Mouse (Mus musculus): ENCODE measurements around the gene Obsl1. TPM values are rescaled to one million over a fixed set of nuclear protein-coding genes. Genes with fewer than 3 reads are reported as not detected.

Obsl1 gene
- total and polyA plus RNA-seq, 2 experiments from 2014 or later, result 22.9 to 43.7 TPM

- H3K27ac ChIP-seq (ENCODE audit: low read depth, low read length), result no peak overlapping the region
- ATAC-seq (peak; percentile 8), DNase-seq (no peak)
- 0 out of 2 replicates have a peak, but pooled peaks cover 5% of the 10 kb centered on the region for H3K4me1 ChIP-seq (ENCODE audit: insufficient read depth)
- H3K36me3 ChIP-seq (ENCODE audit: insufficient read depth), result peaks cover 47% of the 10 kb centered on the region
- H3K9me3 ChIP-seq (ENCODE audit: low read length), result no peaks in the 10 kb centered on the region
- peak overlapping the region; percentile 91 for H3K4me2 ChIP-seq (ENCODE audit: low read depth)
- H3K4me3 ChIP-seq (ENCODE audit: low read depth, low read length), result peak overlapping the region; percentile 44
- peak overlapping the region; percentile 31; the same call in 1 of the 2 replicates for H3K9ac ChIP-seq
- 5% methylated on average over 13 of the region's 13 CpGs for WGBS
- H3K27me3 ChIP-seq (ENCODE audit: insufficient read depth, low read length), result peaks cover 18% of the 10 kb centered on the region
- TF ChIP-seq CTCF (IDR thresholded peaks at IDR 0.05; ENCODE audit: low read depth), result no peak
These were observed 19.2 kb downstream of the Obsl1 start for GRCm38 (mm10) chr1:75487040-75487404.

GRCm38 (mm10) chr1:75486561-75486960, 19.7 kb downstream of the Obsl1 start:
- ATAC-seq (peak; percentile 2; the same call in 1 of the 2 replicates), DNase-seq (no peak)
- Histone ChIP-seq H3K27me3 (ENCODE audit: insufficient read depth, low read length) (peaks cover 18% of the 10 kb centered on the region), H3K27ac (ENCODE audit: low read depth, low read length) (no peak overlapping the region), H3K9me3 (ENCODE audit: low read length) (no peaks in the 10 kb centered on the region), H3K4me1 (ENCODE audit: insufficient read depth) (0 out of 2 replicates have a peak, but pooled peaks cover 5% of the 10 kb centered on the region), H3K4me3 (ENCODE audit: low read depth, low read length) (no peak overlapping the region), H3K4me2 (ENCODE audit: low read depth) (peak overlapping the region; percentile 91), H3K9ac (peak overlapping the region; percentile 31; the same call in 1 of the 2 replicates), H3K36me3 (ENCODE audit: insufficient read depth) (peaks cover 47% of the 10 kb centered on the region)
- 11% methylated on average over 24 of the region's 24 CpGs for WGBS
- 0 out of 2 replicates have a peak, but pooled peaks have one; percentile 9 for TF ChIP-seq CTCF (IDR thresholded peaks at IDR 0.05; ENCODE audit: low read depth)

GRCm38 (mm10) chr1:75480735-75481134, 25.5 kb downstream of the Obsl1 start:
- H3K4me1 ChIP-seq (ENCODE audit: insufficient read depth), result peaks cover 26% of the 10 kb centered on the region
- H3K9ac ChIP-seq, result peak overlapping the region; percentile 90; the same call in 1 of the 2 replicates
- peaks cover 48% of the 10 kb centered on the region for H3K36me3 ChIP-seq (ENCODE audit: insufficient read depth)
- DNase-seq (no peak), ATAC-seq (no peak)
- H3K27ac ChIP-seq (ENCODE audit: low read depth, low read length), result no peak overlapping the region
- TF ChIP-seq CTCF (IDR thresholded peaks at IDR 0.05; ENCODE audit: low read depth), result no peak
- no peaks in the 10 kb centered on the region for H3K9me3 ChIP-seq (ENCODE audit: low read length)
- 91% methylated on average over 7 of the region's 7 CpGs for WGBS
- H3K4me3 ChIP-seq (ENCODE audit: low read depth, low read length), result peak overlapping the region; percentile 85
- H3K4me2 ChIP-seq (ENCODE audit: low read depth), result peak overlapping the region; percentile 82
- no peaks in the 10 kb centered on the region for H3K27me3 ChIP-seq (ENCODE audit: insufficient read depth, low read length)

GRCm38 (mm10) chr1:75480036-75480435, 26.2 kb downstream of the Obsl1 start:
- TF ChIP-seq CTCF (IDR thresholded peaks at IDR 0.05; ENCODE audit: low read depth), result no peak
- ATAC-seq (no peak), DNase-seq (no peak)
- Histone ChIP-seq H3K4me2 (ENCODE audit: low read depth) (peak overlapping the region; percentile 82), H3K36me3 (ENCODE audit: insufficient read depth) (peaks cover 48% of the 10 kb centered on the region), H3K27ac (ENCODE audit: low read depth, low read length) (peak overlapping the region; percentile 83), H3K9ac (peak overlapping the region; percentile 90), H3K4me3 (ENCODE audit: low read depth, low read length) (peak overlapping the region; percentile 85), H3K4me1 (ENCODE audit: insufficient read depth) (peaks cover 26% of the 10 kb centered on the region), H3K27me3 (ENCODE audit: insufficient read depth, low read length) (no peaks in the 10 kb centered on the region), H3K9me3 (ENCODE audit: low read length) (no peaks in the 10 kb centered on the region)
- 14% methylated on average over 13 of the region's 13 CpGs for WGBS

- no peaks in the 10 kb centered on the region for H3K9me3 ChIP-seq (ENCODE audit: low read length)
- peak overlapping the region; percentile 90 for H3K9ac ChIP-seq
- H3K4me2 ChIP-seq (ENCODE audit: low read depth), result peak overlapping the region; percentile 82
- H3K36me3 ChIP-seq (ENCODE audit: insufficient read depth), result peaks cover 48% of the 10 kb centered on the region
- peak overlapping the region; percentile 83 for H3K27ac ChIP-seq (ENCODE audit: low read depth, low read length)
- no peaks in the 10 kb centered on the region for H3K27me3 ChIP-seq (ENCODE audit: insufficient read depth, low read length)
- DNase-seq, result no peak
- WGBS, result under 1% methylated on average over 20 of the region's 24 CpGs
- peak overlapping the region; percentile 85 for H3K4me3 ChIP-seq (ENCODE audit: low read depth, low read length)
- H3K4me1 ChIP-seq (ENCODE audit: insufficient read depth), result peaks cover 26% of the 10 kb centered on the region
- no peak for TF ChIP-seq CTCF (IDR thresholded peaks at IDR 0.05; ENCODE audit: low read depth)
- peak; percentile 5 for ATAC-seq
These were observed 26.6 kb downstream of the Obsl1 start for GRCm38 (mm10) chr1:75479635-75479989.

GRCm38 (mm10) chr1:75478916-75479634, 27.2 kb downstream of the Obsl1 start, which contains the start of the genes Chpf and Tmem198:
Chpf (minus strand) TSS chr1:75479307.
Tmem198 (plus strand) TSS chr1:75479532.
- Histone ChIP-seq H3K4me1 (ENCODE audit: insufficient read depth) (peaks cover 26% of the 10 kb centered on the region), H3K9ac (peak within 1 kb of the TSS; percentile 90), H3K4me2 (ENCODE audit: low read depth) (peak within 1 kb of the TSS; percentile 82), H3K27me3 (ENCODE audit: insufficient read depth, low read length) (no peaks in the 10 kb centered on the region), H3K27ac (ENCODE audit: low read depth, low read length) (peak within 1 kb of the TSS; percentile 83), H3K9me3 (ENCODE audit: low read length) (no peaks in the 10 kb centered on the region), H3K36me3 (ENCODE audit: insufficient read depth) (peaks cover 48% of the 10 kb centered on the region), H3K4me3 (ENCODE audit: low read depth, low read length) (peak within 1 kb of the TSS; percentile 85)
- ATAC-seq (peak; percentile 94), DNase-seq (peak; percentile 98)
- no peak for TF ChIP-seq CTCF (IDR thresholded peaks at IDR 0.05; ENCODE audit: low read depth)
- under 1% methylated on average over 67 of the region's 76 CpGs for WGBS

GRCm38 (mm10) chr1:75478497-75478896, 27.8 kb downstream of the Obsl1 start:
- no peak for DNase-seq

More at GRCm38 (mm10) chr1:75478497-75478896, 27.8 kb downstream of the Obsl1 start:
- peak overlapping the region; percentile 82 for H3K4me2 ChIP-seq (ENCODE audit: low read depth)
- H3K4me3 ChIP-seq (ENCODE audit: low read depth, low read length), result peak overlapping the region; percentile 85
- H3K4me1 ChIP-seq (ENCODE audit: insufficient read depth), result peaks cover 26% of the 10 kb centered on the region
- 1% methylated on average over 19 of the region's 25 CpGs for WGBS
- H3K36me3 ChIP-seq (ENCODE audit: insufficient read depth), result peaks cover 50% of the 10 kb centered on the region
- no peaks in the 10 kb centered on the region for H3K27me3 ChIP-seq (ENCODE audit: insufficient read depth, low read length)
- H3K9ac ChIP-seq, result peak overlapping the region; percentile 90
- TF ChIP-seq CTCF (IDR thresholded peaks at IDR 0.05; ENCODE audit: low read depth), result no peak
- no peaks in the 10 kb centered on the region for H3K9me3 ChIP-seq (ENCODE audit: low read length)
- peak overlapping the region; percentile 83 for H3K27ac ChIP-seq (ENCODE audit: low read depth, low read length)
- no peak; the same call in 1 of the 2 replicates for ATAC-seq

Measured in forebrain, postnatal 0 days (tissue).